Mouse (Mus musculus): ENCODE measurements around the gene Ccdc170.

Gene Ccdc170

GRCm38 (mm10) chr10:4520394-4521102 lies 38.2 kb downstream of the Ccdc170 start:
- DNase-seq (ENCODE audit: low spot score in 2 of 2): peak; percentile 28 to 31

- no peak for DNase-seq (ENCODE audit: low spot score in 2 of 2)
Observed at GRCm38 (mm10) chr10:4522116-4522515, 39.8 kb downstream of the Ccdc170 start.

GRCm38 (mm10) chr10:4523078-4523477 lies 40.8 kb downstream of the Ccdc170 start:
- DNase-seq (ENCODE audit: low spot score in 2 of 2): no peak

- DNase-seq (ENCODE audit: low spot score in 2 of 2): no peak
Observed at GRCm38 (mm10) chr10:4528043-4528442, 45.7 kb downstream of the Ccdc170 start.

- no peak for DNase-seq (ENCODE audit: low spot score in 2 of 2)
Observed at GRCm38 (mm10) chr10:4530638-4531235, 48.4 kb downstream of the Ccdc170 start.

- no peak for DNase-seq (ENCODE audit: low spot score in 2 of 2)
Observed at GRCm38 (mm10) chr10:4531933-4532332, 49.6 kb downstream of the Ccdc170 start.

GRCm38 (mm10) chr10:4532731-4533130 lies 50.4 kb downstream of the Ccdc170 start:
- DNase-seq (ENCODE audit: low spot score in 2 of 2): no peak

GRCm38 (mm10) chr10:4533873-4534272 lies 51.6 kb downstream of the Ccdc170 start:
- no peak for DNase-seq (ENCODE audit: low spot score in 2 of 2)

GRCm38 (mm10) chr10:4545550-4545949 lies 63.2 kb downstream of the Ccdc170 start:
- no peak for DNase-seq (ENCODE audit: low spot score in 2 of 2)

GRCm38 (mm10) chr10:4553442-4554119 lies 71.3 kb downstream of the Ccdc170 start:
- no peak for DNase-seq (ENCODE audit: low spot score in 2 of 2)

- no peak for DNase-seq (ENCODE audit: low spot score in 2 of 2)
Observed at GRCm38 (mm10) chr10:4556842-4557377, 74.6 kb downstream of the Ccdc170 start.

- DNase-seq (ENCODE audit: low spot score in 2 of 2): no peak
Observed at GRCm38 (mm10) chr10:4559132-4559531, 76.8 kb downstream of the Ccdc170 start.

- DNase-seq (ENCODE audit: low spot score in 2 of 2): no peak
Observed at GRCm38 (mm10) chr10:4565148-4565547, 82.8 kb downstream of the Ccdc170 start.

GRCm38 (mm10) chr10:4570778-4571177 lies 88.5 kb downstream of the Ccdc170 start:
- DNase-seq (ENCODE audit: low spot score in 2 of 2): no peak

GRCm38 (mm10) chr10:4571304-4571703 lies 89.0 kb downstream of the Ccdc170 start:
- no peak for DNase-seq (ENCODE audit: low spot score in 2 of 2)

GRCm38 (mm10) chr10:4581905-4582304 lies 99.6 kb downstream of the Ccdc170 start:
- peak in 1 of 2 experiments; percentile 49 for DNase-seq (ENCODE audit: low spot score in 2 of 2)

GRCm38 (mm10) chr10:4586691-4587090 lies 104.4 kb downstream of the Ccdc170 start:
- no peak for DNase-seq (ENCODE audit: low spot score in 2 of 2)

- DNase-seq (ENCODE audit: low spot score in 2 of 2): no peak
Observed at GRCm38 (mm10) chr10:4589576-4589975, 107.3 kb downstream of the Ccdc170 start.

GRCm38 (mm10) chr10:4590956-4591355 lies 108.7 kb downstream of the Ccdc170 start:
- DNase-seq (ENCODE audit: low spot score in 2 of 2): no peak

GRCm38 (mm10) chr10:4593828-4594227 lies 111.5 kb downstream of the Ccdc170 start:
- DNase-seq (ENCODE audit: low spot score in 2 of 2): no peak

GRCm38 (mm10) chr10:4597211-4597610 lies 114.9 kb downstream of the Ccdc170 start:
- DNase-seq (ENCODE audit: low spot score in 2 of 2): no peak

GRCm38 (mm10) chr10:4598244-4598842 lies 116.0 kb downstream of the Ccdc170 start:
- peak; percentile 53 to 56 for DNase-seq (ENCODE audit: low spot score in 2 of 2)
